Mouse (Mus musculus): Measurements from ENCODE around the gene Sv2c. TPM values are rescaled to one million over a fixed set of nuclear protein-coding genes. Genes with fewer than 3 reads are reported as not detected.

Sv2c gene
- polyA plus RNA-seq, 1 experiment from 2014 or later: 0.27 TPM

- H3K9me3 ChIP-seq (ENCODE audit: low read length): no peaks in the 10 kb centered on the region
- no peak overlapping the region for H3K27ac ChIP-seq (ENCODE audit: low read length)
- H3K9ac ChIP-seq (replicated peaks; ENCODE audit: low read depth): no peak overlapping the region
- H3K36me3 ChIP-seq (ENCODE audit: insufficient read depth, low read length): no peaks in the 10 kb centered on the region
- no peak overlapping the region for H3K4me3 ChIP-seq (ENCODE audit: low read depth, low read length)
- WGBS: 63% methylated on average over 6 of the region's 6 CpGs
- no peaks in the 10 kb centered on the region for H3K4me1 ChIP-seq (ENCODE audit: insufficient read depth, low read depth, low read length)
- TF ChIP-seq CTCF (IDR thresholded peaks at IDR 0.05): no peak
- no peak for TF ChIP-seq EP300 (IDR thresholded peaks at IDR 0.05)
- no peak for DNase-seq (ENCODE audit: low spot score)
- no peak overlapping the region for H3K4me2 ChIP-seq (replicated peaks; ENCODE audit: low read depth, low read length)
- H3K27me3 ChIP-seq (replicated peaks; ENCODE audit: insufficient read depth, low read length): peaks cover 24% of the 10 kb centered on the region; the same call in 1 of the 2 replicates
- no peak for ATAC-seq
These were observed 5.7 kb downstream of the Sv2c start for GRCm38 (mm10) chr13:96126669-96127068.

GRCm38 (mm10) chr13:96125011-96125410, 7.4 kb downstream of the Sv2c start:
- no peak overlapping the region for H3K27ac ChIP-seq (ENCODE audit: low read length)
- no peak overlapping the region for H3K9ac ChIP-seq (replicated peaks; ENCODE audit: low read depth)
- ATAC-seq (no peak), DNase-seq (ENCODE audit: low spot score) (no peak)
- no peaks in the 10 kb centered on the region for H3K9me3 ChIP-seq (ENCODE audit: low read length)
- H3K4me2 ChIP-seq (replicated peaks; ENCODE audit: low read depth, low read length): no peak overlapping the region
- no peak overlapping the region for H3K4me3 ChIP-seq (ENCODE audit: low read depth, low read length)
- 69% methylated on average over 5 of the region's 5 CpGs for WGBS
- TF ChIP-seq EP300 (IDR thresholded peaks at IDR 0.05) (no peak), CTCF (IDR thresholded peaks at IDR 0.05) (no peak)
- H3K36me3 ChIP-seq (ENCODE audit: insufficient read depth, low read length): no peaks in the 10 kb centered on the region
- H3K4me1 ChIP-seq (ENCODE audit: insufficient read depth, low read depth, low read length): no peaks in the 10 kb centered on the region
- H3K27me3 ChIP-seq (replicated peaks; ENCODE audit: insufficient read depth, low read length): 0 out of 2 replicates have a peak, but pooled peaks cover 8% of the 10 kb centered on the region

GRCm38 (mm10) chr13:96112711-96113110, 19.7 kb downstream of the Sv2c start:
- WGBS: 63% methylated on average over 2 of the region's 2 CpGs
- no peak for ATAC-seq
- no peak for DNase-seq (ENCODE audit: low spot score)
- H3K9ac ChIP-seq (replicated peaks; ENCODE audit: low read depth): no peak overlapping the region
- no peaks in the 10 kb centered on the region for H3K27me3 ChIP-seq (replicated peaks; ENCODE audit: insufficient read depth, low read length)
- no peaks in the 10 kb centered on the region for H3K9me3 ChIP-seq (ENCODE audit: low read length)
- H3K4me3 ChIP-seq (ENCODE audit: low read depth, low read length): no peak overlapping the region
- H3K4me1 ChIP-seq (ENCODE audit: insufficient read depth, low read depth, low read length): no peaks in the 10 kb centered on the region
- no peaks in the 10 kb centered on the region for H3K36me3 ChIP-seq (ENCODE audit: insufficient read depth, low read length)
- no peak for TF ChIP-seq CTCF (IDR thresholded peaks at IDR 0.05)
- TF ChIP-seq EP300 (IDR thresholded peaks at IDR 0.05): no peak
- no peak overlapping the region for H3K4me2 ChIP-seq (replicated peaks; ENCODE audit: low read depth, low read length)
- H3K27ac ChIP-seq (ENCODE audit: low read length): no peak overlapping the region

DNA sequence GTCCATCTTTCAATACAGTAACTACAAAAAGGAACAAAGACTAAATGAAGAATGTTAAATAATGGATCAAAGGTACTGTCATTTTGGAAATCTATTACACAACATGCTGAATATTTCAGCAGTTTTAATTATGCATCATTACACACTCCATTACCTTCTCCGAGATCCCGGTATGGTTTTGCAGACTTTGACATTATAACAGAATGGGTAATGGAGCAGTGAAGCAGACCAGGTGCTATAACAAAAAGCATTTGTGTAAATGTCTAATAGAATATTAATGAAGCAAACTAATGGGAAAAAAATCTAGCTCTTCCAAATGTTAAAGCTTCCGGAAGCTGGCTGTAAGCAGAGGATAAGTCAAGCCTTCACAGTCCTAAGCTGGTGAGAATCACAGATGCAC, 21.6 kb downstream of the Sv2c start:
- no peaks in the 10 kb centered on the region for H3K4me1 ChIP-seq (ENCODE audit: insufficient read depth, low read depth, low read length)
- no peaks in the 10 kb centered on the region for H3K27me3 ChIP-seq (replicated peaks; ENCODE audit: insufficient read depth, low read length)
- no peak overlapping the region for H3K27ac ChIP-seq (ENCODE audit: low read length)
- DNase-seq (ENCODE audit: low spot score) (no peak), ATAC-seq (no peak)
- H3K4me2 ChIP-seq (replicated peaks; ENCODE audit: low read depth, low read length): no peak overlapping the region
- TF ChIP-seq CTCF (IDR thresholded peaks at IDR 0.05): no peak
- TF ChIP-seq EP300 (IDR thresholded peaks at IDR 0.05): no peak
- H3K9me3 ChIP-seq (ENCODE audit: low read length): no peaks in the 10 kb centered on the region
- H3K4me3 ChIP-seq (ENCODE audit: low read depth, low read length): no peak overlapping the region
- no peak overlapping the region for H3K9ac ChIP-seq (replicated peaks; ENCODE audit: low read depth)
- H3K36me3 ChIP-seq (ENCODE audit: insufficient read depth, low read length): no peaks in the 10 kb centered on the region
- 87% methylated on average over 3 of the region's 3 CpGs for WGBS

GRCm38 (mm10) chr13:96106367-96106766, 26.0 kb downstream of the Sv2c start:
- H3K9me3 ChIP-seq (ENCODE audit: low read length): no peaks in the 10 kb centered on the region
- no peak overlapping the region for H3K4me3 ChIP-seq (ENCODE audit: low read depth, low read length)
- no peak overlapping the region for H3K27ac ChIP-seq (ENCODE audit: low read length)
- H3K4me1 ChIP-seq (ENCODE audit: insufficient read depth, low read depth, low read length): no peaks in the 10 kb centered on the region
- H3K9ac ChIP-seq (replicated peaks; ENCODE audit: low read depth): no peak overlapping the region
- TF ChIP-seq EP300 (IDR thresholded peaks at IDR 0.05) (no peak), CTCF (IDR thresholded peaks at IDR 0.05) (no peak)
- no peak for ATAC-seq
- H3K4me2 ChIP-seq (replicated peaks; ENCODE audit: low read depth, low read length): no peak overlapping the region
- H3K36me3 ChIP-seq (ENCODE audit: insufficient read depth, low read length): no peaks in the 10 kb centered on the region
- DNase-seq (ENCODE audit: low spot score): peak; percentile 7
- H3K27me3 ChIP-seq (replicated peaks; ENCODE audit: insufficient read depth, low read length): no peaks in the 10 kb centered on the region
- 64% methylated on average over 4 of the region's 4 CpGs for WGBS

- 58% methylated on average over 4 of the region's 4 CpGs for WGBS
- TF ChIP-seq CTCF (IDR thresholded peaks at IDR 0.05) (no peak), EP300 (IDR thresholded peaks at IDR 0.05) (no peak)
These were observed 41.4 kb downstream of the Sv2c start for GRCm38 (mm10) chr13:96090929-96091328.

More at GRCm38 (mm10) chr13:96090929-96091328, 41.4 kb downstream of the Sv2c start:
- Histone ChIP-seq H3K4me3 (ENCODE audit: low read depth, low read length) (no peak overlapping the region), H3K27me3 (replicated peaks; ENCODE audit: insufficient read depth, low read length) (no peaks in the 10 kb centered on the region), H3K9me3 (ENCODE audit: low read length) (no peaks in the 10 kb centered on the region), H3K36me3 (ENCODE audit: insufficient read depth, low read length) (no peaks in the 10 kb centered on the region), H3K27ac (ENCODE audit: low read length) (no peak overlapping the region), H3K4me1 (ENCODE audit: insufficient read depth, low read depth, low read length) (no peaks in the 10 kb centered on the region), H3K9ac (replicated peaks; ENCODE audit: low read depth) (no peak overlapping the region), H3K4me2 (replicated peaks; ENCODE audit: low read depth, low read length) (no peak overlapping the region)
- DNase-seq (ENCODE audit: low spot score) (no peak), ATAC-seq (no peak)

All from lung, postnatal 0 days (tissue).